Mouse (Mus musculus): ENCODE measurements around the gene Lrrc20.

Lrrc20 gene

GRCm38 (mm10) chr10:61517296-61518071 lies 41.9 kb downstream of the Lrrc20 start:
- peak; percentile 50 to 57 for DNase-seq

- no peak for DNase-seq
These were observed 42.7 kb downstream of the Lrrc20 start for GRCm38 (mm10) chr10:61518320-61518719.

GRCm38 (mm10) chr10:61519491-61519890 lies 43.9 kb downstream of the Lrrc20 start:
- DNase-seq = no peak

- DNase-seq = no peak
These were observed 45.1 kb downstream of the Lrrc20 start for GRCm38 (mm10) chr10:61520714-61521113.

GRCm38 (mm10) chr10:61530936-61531335 lies 55.3 kb downstream of the Lrrc20 start:
- no peak for DNase-seq

GRCm38 (mm10) chr10:61533285-61533684 lies 57.7 kb downstream of the Lrrc20 start:
- no peak for DNase-seq

- peak in 1 of 2 experiments; percentile 42 for DNase-seq
These were observed 58.9 kb downstream of the Lrrc20 start for GRCm38 (mm10) chr10:61534371-61535101.

GRCm38 (mm10) chr10:61535441-61535840 lies 59.8 kb downstream of the Lrrc20 start:
- no peak for DNase-seq

GRCm38 (mm10) chr10:61536130-61537035 lies 60.8 kb downstream of the Lrrc20 start:
- DNase-seq = peak; percentile 81 to 87

- no peak for DNase-seq
These were observed 61.4 kb downstream of the Lrrc20 start for GRCm38 (mm10) chr10:61537036-61537380.

- DNase-seq = no peak
These were observed 62.8 kb downstream of the Lrrc20 start for GRCm38 (mm10) chr10:61538446-61538845.

- DNase-seq = peak in 1 of 2 experiments; percentile 17
These were observed 68.7 kb downstream of the Lrrc20 start for GRCm38 (mm10) chr10:61544127-61544862.

GRCm38 (mm10) chr10:61544863-61545240 lies 69.3 kb downstream of the Lrrc20 start:
- DNase-seq = no peak

- DNase-seq = no peak
These were observed 74.5 kb downstream of the Lrrc20 start for GRCm38 (mm10) chr10:61550106-61550505.

- no peak for DNase-seq
These were observed 79.6 kb downstream of the Lrrc20 start for GRCm38 (mm10) chr10:61555155-61555554.

GRCm38 (mm10) chr10:61558631-61559030 lies 83.0 kb downstream of the Lrrc20 start:
- DNase-seq = no peak

- DNase-seq = no peak
These were observed 83.9 kb downstream of the Lrrc20 start for GRCm38 (mm10) chr10:61559544-61559943.

- no peak for DNase-seq
These were observed 87.9 kb downstream of the Lrrc20 start for GRCm38 (mm10) chr10:61563550-61563949.

GRCm38 (mm10) chr10:61564408-61564807 lies 88.8 kb downstream of the Lrrc20 start:
- DNase-seq = no peak

GRCm38 (mm10) chr10:61570181-61570580 lies 94.6 kb downstream of the Lrrc20 start:
- DNase-seq = no peak

- no peak for DNase-seq
These were observed 96.5 kb downstream of the Lrrc20 start for GRCm38 (mm10) chr10:61572126-61572525.

GRCm38 (mm10) chr10:61576120-61576767 lies 100.6 kb downstream of the Lrrc20 start:
- DNase-seq = peak; percentile 10

All from kidney, postnatal 4 days (tissue).